Mouse (Mus musculus) MEL (cell line): ENCODE data around the gene Piga.

Experiments
- CTCF ChIP-seq, 3 experiments: IDR thresholded peaks in 2 of 3; conservative IDR thresholded peaks in 1 of 3; 2 replicates each; pipeline ENCODE4 v1.5.1; 2011 to 2012; ENCODE audit warnings: low read length in 3 of 3, low read depth in 2 of 3, mild to moderate bottlenecking in 2 of 3, improper control_type of control experiment in 1 of 3, inconsistent platforms in 1 of 3, mixed read lengths in 1 of 3, moderate library complexity in 1 of 3; ENCODE audit not compliant: control insufficient read depth in 1 of 3, insufficient read depth in 1 of 3, poor library complexity in 1 of 3, severe bottlenecking in 1 of 3
- ELF1 ChIP-seq: IDR thresholded peaks from 2 replicates; pipeline ENCODE4 v1.6.1; 2014; ENCODE audit warnings: low read depth, mild to moderate bottlenecking, inconsistent platforms, low read length, improper control_type of control experiment, moderate library complexity
- EP300 ChIP-seq, 2 experiments: IDR thresholded peaks; 2 replicates each; pipeline ENCODE4 v1.6.1; 2011; ENCODE audit warnings: improper control_type of control experiment in 2 of 2, low read length in 2 of 2, low read depth in 1 of 2, mild to moderate bottlenecking in 1 of 2
- ETS1 ChIP-seq: IDR thresholded peaks from 2 replicates; pipeline ENCODE4 v1.6.1; 2012; ENCODE audit warnings: low read depth, mild to moderate bottlenecking, inconsistent platforms, low read length, improper control_type of control experiment, moderate library complexity
- HCFC1 ChIP-seq: IDR thresholded peaks from 2 replicates; pipeline ENCODE4 v1.6.1; 2012; ENCODE audit warnings: low read depth, mild to moderate bottlenecking, inconsistent platforms, low read length, improper control_type of control experiment, moderate library complexity
- POLR2A ChIP-seq, 2 experiments: IDR thresholded peaks; 2 replicates each; pipeline ENCODE4 v1.6.1; 2011 to 2012; ENCODE audit warnings: low read length in 2 of 2, mild to moderate bottlenecking in 2 of 2, control low read depth in 1 of 2, improper control_type of control experiment in 1 of 2, low read depth in 1 of 2, moderate library complexity in 1 of 2; ENCODE audit not compliant: control insufficient read depth in 1 of 2, insufficient read depth in 1 of 2, poor library complexity in 1 of 2
- POLR2AphosphoS2 ChIP-seq: IDR thresholded peaks from 2 replicates; pipeline ENCODE4 v1.6.1; 2011; ENCODE audit warnings: low read length, improper control_type of control experiment

DNA sequence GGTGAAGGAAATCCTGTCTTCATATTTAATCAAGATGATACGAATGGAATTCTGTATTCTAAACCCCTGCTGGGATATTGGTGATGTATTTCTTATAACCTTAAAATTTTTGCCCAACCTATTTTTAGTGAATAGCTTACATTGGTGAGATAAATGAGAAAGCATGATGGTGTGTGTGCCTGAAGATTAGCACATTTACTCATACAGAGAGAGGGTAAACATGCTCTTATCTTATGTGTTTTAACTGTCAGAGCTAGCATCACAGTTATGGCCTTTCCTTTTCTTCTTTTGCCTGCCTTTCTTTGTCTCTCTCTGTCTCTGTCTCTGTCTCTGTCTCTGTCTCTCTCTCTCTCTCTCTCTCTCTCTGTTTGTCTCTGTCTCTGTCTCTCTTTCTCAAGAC, 5.2 kb downstream of the Piga start:
- no peak for TF ChIP-seq ELF1
- TF ChIP-seq ETS1 = peak; percentile 92
- no peak for TF ChIP-seq CTCF (IDR thresholded peaks at IDR 0.05 in 2 of 3, conservative IDR thresholded peaks at IDR 0.05 in 1 of 3; ENCODE audit: control insufficient read depth in 1 of 3, insufficient read depth in 1 of 3, low read depth in 2 of 3, low read length in 3 of 3, poor library complexity in 1 of 3, severe bottlenecking in 1 of 3)
- TF ChIP-seq POLR2AphosphoS2 = no peak
- peak; percentile 90 to 93 for TF ChIP-seq EP300 (IDR thresholded peaks at IDR 0.05; ENCODE audit: low read depth in 1 of 2, low read length in 2 of 2)
- peak; percentile 16; the same call in 1 of the 2 replicates for TF ChIP-seq HCFC1
- TF ChIP-seq POLR2A (IDR thresholded peaks at IDR 0.05; ENCODE audit: control insufficient read depth in 1 of 2, insufficient read depth in 1 of 2, low read depth in 1 of 2, low read length in 2 of 2, poor library complexity in 1 of 2) = no peak
